Mouse (Mus musculus) cerebellum, adult 2 months (tissue): ENCODE measurements around the gene Gpc6.

Experiments
- CTCF ChIP-seq: fragments of 200-500 bp; IDR thresholded peaks from 2 replicates; pipeline ENCODE4 v1.5.1; 2011; ENCODE audit warnings: low read depth, mild to moderate bottlenecking, control low read depth, low read length, moderate library complexity, borderline replicate concordance; ENCODE audit not compliant: insufficient read depth
- POLR2A ChIP-seq: fragments of 200-500 bp; IDR thresholded peaks from 2 replicates; pipeline ENCODE4 v1.6.1; 2011; ENCODE audit warnings: low read length, control low read depth, borderline replicate concordance; ENCODE audit not compliant: insufficient read depth

DNA sequence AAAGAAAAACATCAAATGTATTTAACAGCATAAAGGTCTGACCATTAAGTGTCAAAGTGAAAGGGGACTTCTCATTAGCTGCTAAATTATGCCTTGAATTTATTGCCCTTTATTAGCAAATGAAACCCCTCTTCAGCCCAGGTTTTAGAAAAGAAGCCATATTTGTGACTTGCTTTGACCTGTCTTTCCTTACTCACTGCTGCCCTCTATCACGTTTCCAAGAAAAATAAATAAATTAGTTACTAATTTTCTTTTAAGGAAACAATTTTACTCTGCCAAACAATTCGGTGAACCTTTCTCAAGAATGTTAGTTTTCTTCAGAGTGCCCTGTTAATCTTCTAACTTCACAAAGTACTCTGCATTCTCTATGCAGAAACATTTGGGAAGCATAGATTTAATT is 964.5 kb downstream of the Gpc6 start:
- TF ChIP-seq CTCF (no peak), POLR2A (no peak)
